Mouse (Mus musculus) gastrocnemius, postnatal 10 days (tissue): Measurements from ENCODE around the gene Armc5. TPM values are rescaled to one million over a fixed set of nuclear protein-coding genes. Genes with fewer than 3 reads are reported as not detected.
A peak's percentile ranks its signal among the peaks of the same experiment; 100 is the strongest.

Experiments
- DNase-seq: peaks from one replicate; pipeline ENCODE4 v3.0.0; 2021; ENCODE audit warnings: mixed read lengths
- long read RNA-seq, 2 experiments: library from polyadenylated mRNA; stranded (forward); transcript quantifications; one replicate each; pipeline ENCODE4 v2.0.0; 2021
- total RNA-seq, 2 experiments: library from RNA; stranded (reverse); gene quantifications; 2 replicates each; pipeline ENCODE4 v1.2.3; 2021

Gene Armc5
- 10 to 100 TPM; 10.7 to 14.7 TPM for total RNA-seq
- long read RNA-seq, experiment 1, transcript Armc5-201 (6 exons, 3,834 nt), result major isoform, 30 of 43 reads
- long read RNA-seq, experiment 1, partial matches to known transcripts, result 2 of 43 reads
- long read RNA-seq, experiment 1, other reads (novel, unspliced or antisense), result 11 of 43 reads
- long read RNA-seq, experiment 2, transcript Armc5-201 (6 exons, 3,834 nt), result major isoform, 28 of 38 reads
- long read RNA-seq, experiment 2, partial matches to known transcripts, result 3 of 38 reads
- long read RNA-seq, experiment 2, other reads (novel, unspliced or antisense), result 7 of 38 reads

GRCm38 (mm10) chr7:128236856-128237592, at the start of gene Armc5:
Gene Armc5, plus strand, starts transcription at chr7:128237342.
- peak; percentile 90 for DNase-seq

- DNase-seq, result no peak
Measured at GRCm38 (mm10) chr7:128201607-128202006, 35.5 kb upstream of the Armc5 start.

GRCm38 (mm10) chr7:128203071-128203470, 34.1 kb upstream of the Armc5 start:
- no peak for DNase-seq

- DNase-seq, result no peak
Measured at GRCm38 (mm10) chr7:128204179-128204578, 33.0 kb upstream of the Armc5 start.

- DNase-seq, result no peak
Measured at GRCm38 (mm10) chr7:128205695-128206094, 31.4 kb upstream of the Armc5 start.

- peak; percentile 15 for DNase-seq
Measured at GRCm38 (mm10) chr7:128206152-128206551, 31.0 kb upstream of the Armc5 start, which contains the start of gene Cox6a2. Gene Cox6a2, minus strand, starts transcription at chr7:128206387.

- DNase-seq, result peak; percentile 58
Measured at GRCm38 (mm10) chr7:128208187-128208586, 29.0 kb upstream of the Armc5 start.

- no peak for DNase-seq
Measured at GRCm38 (mm10) chr7:128209826-128210225, 27.3 kb upstream of the Armc5 start.

GRCm38 (mm10) chr7:128219952-128220351, 17.2 kb upstream of the Armc5 start:
- no peak for DNase-seq

- DNase-seq, result no peak
Measured at GRCm38 (mm10) chr7:128220936-128221335, 16.2 kb upstream of the Armc5 start.

- no peak for DNase-seq
Measured at GRCm38 (mm10) chr7:128231741-128232140, 5.4 kb upstream of the Armc5 start.

GRCm38 (mm10) chr7:128234796-128235195, 2.3 kb upstream of the Armc5 start:
- DNase-seq, result no peak

- no peak for DNase-seq
Measured at GRCm38 (mm10) chr7:128235481-128235880, 1.7 kb upstream of the Armc5 start.

- DNase-seq, result no peak
Measured at GRCm38 (mm10) chr7:128236426-128236825, 716 bp upstream of the Armc5 start.

GRCm38 (mm10) chr7:128237593-128237926, 418 bp downstream of the Armc5 start:
- DNase-seq, result no peak

- peak; percentile 100 for DNase-seq
Measured at GRCm38 (mm10) chr7:128237927-128238778, 1.0 kb downstream of the Armc5 start, which contains the start of gene 9130023H24Rik. Gene 9130023H24Rik, minus strand, starts transcription at chr7:128238031.

GRCm38 (mm10) chr7:128238991-128239390, 1.8 kb downstream of the Armc5 start:
- peak; percentile 26 for DNase-seq

- DNase-seq, result no peak
Measured at GRCm38 (mm10) chr7:128240131-128240784, 3.1 kb downstream of the Armc5 start.

GRCm38 (mm10) chr7:128242331-128242730, 5.2 kb downstream of the Armc5 start:
- DNase-seq, result no peak

- DNase-seq, result no peak
Measured at GRCm38 (mm10) chr7:128243921-128244320, 6.8 kb downstream of the Armc5 start.

GRCm38 (mm10) chr7:128244410-128245025, 7.4 kb downstream of the Armc5 start:
- no peak for DNase-seq

- no peak for DNase-seq
Measured at GRCm38 (mm10) chr7:128245547-128245946, 8.4 kb downstream of the Armc5 start.
